Mouse (Mus musculus): ENCODE data around the gene Tph2. TPM values are rescaled to one million over a fixed set of nuclear protein-coding genes. Genes with fewer than 3 reads are reported as not detected.
A peak's percentile ranks its signal among the peaks of the same experiment; 100 is the strongest.
"Not testable (repeated sequence)": the region's sequence is repeated elsewhere in the genome, so short reads cannot be mapped to it uniquely, and the experiment has no call there.

Tph2 gene
- polyA plus RNA-seq, 2 experiments: not detected

DNA sequence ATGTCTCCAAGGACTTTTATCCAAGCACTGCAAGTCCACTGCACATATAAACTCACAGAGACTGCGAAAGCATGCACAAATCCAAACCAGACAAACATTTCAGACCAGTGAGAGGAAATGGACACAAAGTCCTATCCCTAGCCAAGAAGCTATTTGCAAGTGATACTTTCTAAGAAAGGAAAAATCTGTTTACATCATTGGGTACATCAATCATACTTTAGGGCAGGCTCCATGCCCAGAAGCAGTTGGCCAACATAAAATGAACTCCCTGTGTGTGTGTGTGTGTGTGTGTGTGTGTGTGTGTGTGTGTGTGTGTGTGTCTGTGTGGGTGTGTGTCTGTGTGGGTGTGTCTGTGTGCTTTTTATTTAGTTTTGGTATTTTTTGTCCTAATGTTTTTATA lies 2.6 kb upstream of the Tph2 start:
- ATAC-seq (ENCODE audit: insufficient read depth) (no peak), DNase-seq (ENCODE audit: low read depth in 3 of 3, low spot score in 3 of 3) (no peak)
- WGBS (ENCODE audit: insufficient replicate concordance): 67% methylated on average over 1 of the region's 1 CpGs
- TF ChIP-seq EP300 (IDR thresholded peaks at IDR 0.05; ENCODE audit: low read depth) (no peak), CTCF (IDR thresholded peaks at IDR 0.05; ENCODE audit: low read depth) (no peak)
- H3K4me3 ChIP-seq (ENCODE audit: insufficient read depth in 1 of 2, low read depth in 2 of 2, low read length in 2 of 2): no peak overlapping the region
- no peak overlapping the region for H3K27ac ChIP-seq
- no peaks in the 10 kb centered on the region for H3K9me3 ChIP-seq (ENCODE audit: control insufficient read depth, low read length)
- H3K4me1 ChIP-seq (replicated peaks; ENCODE audit: control insufficient read depth in 2 of 2, insufficient read depth in 2 of 2, low read length in 1 of 2): no peaks in the 10 kb centered on the region
- no peaks in the 10 kb centered on the region for H3K27me3 ChIP-seq (ENCODE audit: control insufficient read depth, insufficient read depth, low read length)
- H3K4me2 ChIP-seq (ENCODE audit: low read depth): no peak overlapping the region
- H3K9ac ChIP-seq (replicated peaks): no peak overlapping the region
- no peaks in the 10 kb centered on the region for H3K36me3 ChIP-seq (replicated peaks; ENCODE audit: control insufficient read depth, insufficient read depth, low read depth)

DNA sequence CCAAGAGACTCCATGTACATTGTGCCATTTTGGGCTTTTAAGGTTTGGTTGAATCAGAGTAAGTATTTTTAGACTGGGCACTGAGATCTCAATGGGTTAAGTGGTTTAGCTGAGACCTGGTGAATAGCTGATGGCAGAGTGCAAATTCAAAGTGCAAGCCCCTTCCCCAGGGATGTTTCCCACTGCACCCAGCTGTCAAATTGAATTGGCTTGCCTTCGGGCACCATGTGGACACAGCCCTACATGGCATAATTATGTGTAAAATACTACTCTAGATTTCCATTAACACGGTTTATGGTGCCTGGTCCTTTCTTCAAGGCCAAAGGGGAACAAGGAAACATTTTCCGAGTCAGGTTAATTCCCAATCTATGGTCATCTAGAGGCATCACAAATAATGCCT lies 3.8 kb downstream of the Tph2 start:
- no peak for TF ChIP-seq CTCF (IDR thresholded peaks at IDR 0.05; ENCODE audit: low read depth)
- TF ChIP-seq EP300 (IDR thresholded peaks at IDR 0.05; ENCODE audit: low read depth): no peak
- WGBS (ENCODE audit: insufficient replicate concordance): 52% methylated on average over 3 of the region's 3 CpGs
- Histone ChIP-seq H3K9ac (replicated peaks) (no peak overlapping the region), H3K4me2 (ENCODE audit: low read depth) (no peak overlapping the region), H3K9me3 (ENCODE audit: control insufficient read depth, low read length) (no peaks in the 10 kb centered on the region), H3K27ac (no peak overlapping the region), H3K4me1 (replicated peaks; ENCODE audit: control insufficient read depth in 2 of 2, insufficient read depth in 2 of 2, low read length in 1 of 2) (no peaks in the 10 kb centered on the region), H3K36me3 (replicated peaks; ENCODE audit: control insufficient read depth, insufficient read depth, low read depth) (no peaks in the 10 kb centered on the region), H3K4me3 (ENCODE audit: insufficient read depth in 1 of 2, low read depth in 2 of 2, low read length in 2 of 2) (no peak overlapping the region), H3K27me3 (ENCODE audit: control insufficient read depth, insufficient read depth, low read length) (no peaks in the 10 kb centered on the region)
- ATAC-seq (ENCODE audit: insufficient read depth) (no peak), DNase-seq (ENCODE audit: low read depth in 3 of 3, low spot score in 3 of 3) (no peak)

DNA sequence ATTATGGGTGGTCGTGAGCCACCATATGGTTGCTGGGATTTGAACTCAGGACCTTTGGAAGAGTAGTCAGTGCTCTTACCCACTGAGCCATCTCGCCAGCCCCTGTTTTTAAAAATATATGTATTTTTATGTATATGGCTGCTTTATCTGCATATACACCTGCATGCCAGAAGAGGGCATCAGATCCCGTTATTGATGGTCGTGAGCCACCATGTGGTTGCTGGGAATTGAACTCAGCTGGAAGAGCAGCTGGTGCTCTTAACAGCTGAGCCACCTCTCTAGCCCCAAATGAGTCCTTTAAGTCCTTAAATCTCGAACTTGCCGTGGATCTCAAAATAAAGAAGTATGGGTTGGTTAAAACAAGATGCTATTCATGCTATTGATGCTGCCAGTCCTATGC lies 6.8 kb downstream of the Tph2 start:
- H3K9me3 ChIP-seq (ENCODE audit: control insufficient read depth, low read length); DNase-seq (ENCODE audit: low read depth in 3 of 3, low spot score in 3 of 3); H3K4me2 ChIP-seq (ENCODE audit: low read depth); H3K4me3 ChIP-seq (ENCODE audit: insufficient read depth in 1 of 2, low read depth in 2 of 2, low read length in 2 of 2); H3K27me3 ChIP-seq (ENCODE audit: control insufficient read depth, insufficient read depth, low read length); H3K4me1 ChIP-seq (replicated peaks; ENCODE audit: control insufficient read depth in 2 of 2, insufficient read depth in 2 of 2, low read length in 1 of 2); H3K36me3 ChIP-seq (replicated peaks; ENCODE audit: control insufficient read depth, insufficient read depth, low read depth); ATAC-seq (ENCODE audit: insufficient read depth); H3K27ac ChIP-seq; H3K9ac ChIP-seq (replicated peaks): not testable (repeated sequence)
- TF ChIP-seq CTCF (IDR thresholded peaks at IDR 0.05; ENCODE audit: low read depth): peak; percentile 41; the same call in 1 of the 2 replicates
- WGBS (ENCODE audit: insufficient replicate concordance): 40% methylated on average over 6 of the region's 6 CpGs

GRCm38 (mm10) chr10:115175591-115175991 lies 9.2 kb downstream of the Tph2 start:
- TF ChIP-seq EP300 (IDR thresholded peaks at IDR 0.05; ENCODE audit: low read depth) (no peak), CTCF (IDR thresholded peaks at IDR 0.05; ENCODE audit: low read depth) (no peak)
- DNase-seq (ENCODE audit: low read depth in 3 of 3, low spot score in 3 of 3) (no peak), ATAC-seq (ENCODE audit: insufficient read depth) (no peak)
- H3K36me3 ChIP-seq (replicated peaks; ENCODE audit: control insufficient read depth, insufficient read depth, low read depth): no peaks in the 10 kb centered on the region
- no peak overlapping the region for H3K27ac ChIP-seq
- H3K9ac ChIP-seq (replicated peaks): no peak overlapping the region
- H3K4me3 ChIP-seq (ENCODE audit: insufficient read depth in 1 of 2, low read depth in 2 of 2, low read length in 2 of 2): no peak overlapping the region
- no peak overlapping the region for H3K4me2 ChIP-seq (ENCODE audit: low read depth)
- no peaks in the 10 kb centered on the region for H3K27me3 ChIP-seq (ENCODE audit: control insufficient read depth, insufficient read depth, low read length)
- H3K4me1 ChIP-seq (replicated peaks; ENCODE audit: control insufficient read depth in 2 of 2, insufficient read depth in 2 of 2, low read length in 1 of 2): no peaks in the 10 kb centered on the region; a peak in 1 of 4 replicates
- H3K9me3 ChIP-seq (ENCODE audit: control insufficient read depth, low read length): no peaks in the 10 kb centered on the region
- WGBS (ENCODE audit: insufficient replicate concordance): 44% methylated on average over 12 of the region's 12 CpGs

DNA sequence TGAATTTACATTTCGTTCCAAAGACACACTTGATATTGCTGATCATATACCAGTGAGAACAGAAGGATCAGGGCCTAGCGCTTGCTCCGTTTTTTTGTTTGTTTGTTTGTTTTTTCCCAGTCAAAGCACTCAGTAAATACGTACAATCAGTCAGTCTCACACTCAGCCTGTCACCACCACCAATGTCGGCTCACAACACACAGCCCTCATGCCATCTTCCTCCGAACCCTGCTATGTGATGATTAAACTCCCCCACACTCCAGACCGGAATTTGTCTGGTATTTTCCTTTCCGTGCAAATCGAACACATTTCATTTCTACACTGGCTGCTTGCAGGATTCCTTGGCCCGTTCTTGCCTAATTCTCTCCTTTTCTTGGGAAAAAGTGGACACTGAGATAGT lies 11.5 kb downstream of the Tph2 start:
- no peaks in the 10 kb centered on the region; a peak in 1 of 4 replicates for H3K4me1 ChIP-seq (replicated peaks; ENCODE audit: control insufficient read depth in 2 of 2, insufficient read depth in 2 of 2, low read length in 1 of 2)
- H3K9me3 ChIP-seq (ENCODE audit: control insufficient read depth, low read length): no peaks in the 10 kb centered on the region
- TF ChIP-seq CTCF (IDR thresholded peaks at IDR 0.05; ENCODE audit: low read depth) (no peak), EP300 (IDR thresholded peaks at IDR 0.05; ENCODE audit: low read depth) (no peak)
- ATAC-seq (ENCODE audit: insufficient read depth): no peak
- 67% methylated on average over 10 of the region's 10 CpGs for WGBS (ENCODE audit: insufficient replicate concordance)
- no peak overlapping the region for H3K4me3 ChIP-seq (ENCODE audit: insufficient read depth in 1 of 2, low read depth in 2 of 2, low read length in 2 of 2)
- no peak overlapping the region for H3K27ac ChIP-seq
- no peak overlapping the region for H3K9ac ChIP-seq (replicated peaks)
- H3K27me3 ChIP-seq (ENCODE audit: control insufficient read depth, insufficient read depth, low read length): no peaks in the 10 kb centered on the region
- no peak overlapping the region for H3K4me2 ChIP-seq (ENCODE audit: low read depth)
- no peaks in the 10 kb centered on the region for H3K36me3 ChIP-seq (replicated peaks; ENCODE audit: control insufficient read depth, insufficient read depth, low read depth)
- DNase-seq (ENCODE audit: low read depth in 3 of 3, low spot score in 3 of 3): no peak

Data from liver, embryonic 14.5 days (tissue).